Mouse (Mus musculus) hindbrain, embryonic 10.5 days (tissue): Measurements from ENCODE around the gene Man2a2. TPM values are rescaled to one million over a fixed set of nuclear protein-coding genes. Genes with fewer than 3 reads are reported as not detected.

Source experiments
- DNase-seq: peaks from one replicate; pipeline ENCODE4 v3.0.0-alpha.2; 2017; ENCODE audit warnings: low spot score
- H3K27ac ChIP-seq: fragments of 300-500 bp; sonication (generic); 2 replicates; pipeline ENCODE4 v1.5.1; 2016; ENCODE audit warnings: mild to moderate bottlenecking, moderate library complexity
- H3K27me3 ChIP-seq: fragments of 300-500 bp; sonication (generic); 2 replicates; pipeline ENCODE4 v1.6.1; 2016; ENCODE audit warnings: mild to moderate bottlenecking; ENCODE audit not compliant: poor library complexity, insufficient read depth, severe bottlenecking
- H3K36me3 ChIP-seq: fragments of 300-500 bp; sonication (generic); 2 replicates; pipeline ENCODE4 v1.6.1; 2016; ENCODE audit warnings: mild to moderate bottlenecking, moderate library complexity
- H3K4me1 ChIP-seq: fragments of 300-500 bp; sonication (generic); replicated peaks from 2 replicates; pipeline ENCODE4 v1.6.1; 2016; ENCODE audit warnings: mild to moderate bottlenecking
- H3K4me3 ChIP-seq: fragments of 300-500 bp; sonication (generic); 2 replicates; pipeline ENCODE4 v1.5.1; 2016; ENCODE audit warnings: mild to moderate bottlenecking, moderate library complexity
- H3K9me3 ChIP-seq: fragments of 300-500 bp; sonication (generic); 2 replicates; pipeline ENCODE4 v1.6.1; 2016; ENCODE audit warnings: mild to moderate bottlenecking, moderate library complexity
- WGBS: fragments of 180-500 bp; shearing (Covaris S2); methylation state at CpG from one replicate; pipeline ENCODE4 v1.1.7; 2016; 5-methylcytosine and 5-hydroxymethylcytosine counted together
- polyA plus RNA-seq: library from polyadenylated mRNA; unstranded; fragments of >200 nt; fragmentation: Nextera tagmentation; extraction: Ambion mirVana; gene quantifications from 2 replicates; pipeline ENCODE4 v1.2.1, GENCODE M21; 2016

Gene Man2a2
- polyA plus RNA-seq, 1 experiment from 2014 or later, result 17.7 TPM

GRCm38 (mm10) chr7:80357156-80357555, 14.0 kb downstream of the Man2a2 start:
- peak; percentile 40 for DNase-seq
- WGBS, result 27% methylated on average over 8 of the region's 8 CpGs
- no peak overlapping the region for H3K4me3 ChIP-seq
- H3K36me3 ChIP-seq, result peaks cover 93% of the 10 kb centered on the region
- H3K9me3 ChIP-seq, result no peaks in the 10 kb centered on the region
- peaks cover 21% of the 10 kb centered on the region for H3K4me1 ChIP-seq
- peak overlapping the region; percentile 68; the same call in 1 of the 2 replicates for H3K27ac ChIP-seq
- H3K27me3 ChIP-seq, result no peaks in the 10 kb centered on the region

GRCm38 (mm10) chr7:80356351-80356750, 14.8 kb downstream of the Man2a2 start:
- Histone ChIP-seq H3K27me3 (no peaks in the 10 kb centered on the region), H3K36me3 (peaks cover 91% of the 10 kb centered on the region), H3K4me1 (peaks cover 21% of the 10 kb centered on the region), H3K4me3 (no peak overlapping the region), H3K27ac (peak overlapping the region; percentile 68), H3K9me3 (no peaks in the 10 kb centered on the region)
- WGBS, result 92% methylated on average over 13 of the region's 13 CpGs
- DNase-seq, result no peak

- no peaks in the 10 kb centered on the region for H3K9me3 ChIP-seq
- peaks cover 20% of the 10 kb centered on the region for H3K4me1 ChIP-seq
- no peak overlapping the region for H3K4me3 ChIP-seq
- WGBS, result 94% methylated on average over 8 of the region's 8 CpGs
- DNase-seq, result no peak
- H3K36me3 ChIP-seq, result peaks cover 72% of the 10 kb centered on the region
- H3K27me3 ChIP-seq, result no peaks in the 10 kb centered on the region
- H3K27ac ChIP-seq, result no peak overlapping the region
These were observed 18.3 kb downstream of the Man2a2 start for GRCm38 (mm10) chr7:80352920-80353319.

- Histone ChIP-seq H3K36me3 (peaks cover 56% of the 10 kb centered on the region), H3K27ac (no peak overlapping the region), H3K27me3 (no peaks in the 10 kb centered on the region), H3K4me3 (no peak overlapping the region), H3K4me1 (peaks cover 6% of the 10 kb centered on the region; the same call in 1 of the 2 replicates), H3K9me3 (no peaks in the 10 kb centered on the region)
- DNase-seq, result no peak
- 78% methylated on average over 2 of the region's 2 CpGs for WGBS
These were observed 20.4 kb downstream of the Man2a2 start for GRCm38 (mm10) chr7:80350808-80351207.

GRCm38 (mm10) chr7:80347670-80348586, 23.2 kb downstream of the Man2a2 start:
- Histone ChIP-seq H3K4me3 (no peak overlapping the region), H3K36me3 (peaks cover 39% of the 10 kb centered on the region), H3K9me3 (peaks cover 3% of the 10 kb centered on the region), H3K27me3 (no peaks in the 10 kb centered on the region), H3K4me1 (peaks cover 16% of the 10 kb centered on the region), H3K27ac (no peak overlapping the region)
- 77% methylated on average over 13 of the region's 13 CpGs for WGBS
- DNase-seq, result no peak

- Histone ChIP-seq H3K9me3 (peaks cover 3% of the 10 kb centered on the region), H3K4me3 (no peak overlapping the region), H3K36me3 (peaks cover 28% of the 10 kb centered on the region), H3K4me1 (peaks cover 27% of the 10 kb centered on the region), H3K27me3 (peaks cover 5% of the 10 kb centered on the region), H3K27ac (no peak overlapping the region)
- WGBS, result 89% methylated on average over 5 of the region's 5 CpGs
- no peak for DNase-seq
These were observed 24.3 kb downstream of the Man2a2 start for GRCm38 (mm10) chr7:80346830-80347229.

- Histone ChIP-seq H3K36me3 (peaks cover 23% of the 10 kb centered on the region), H3K27ac (no peak overlapping the region), H3K9me3 (peaks cover 3% of the 10 kb centered on the region), H3K27me3 (peaks cover 11% of the 10 kb centered on the region), H3K4me3 (no peak overlapping the region), H3K4me1 (peaks cover 33% of the 10 kb centered on the region)
- 93% methylated on average over 9 of the region's 9 CpGs for WGBS
- no peak for DNase-seq
These were observed 25.0 kb downstream of the Man2a2 start for GRCm38 (mm10) chr7:80346173-80346572.

GRCm38 (mm10) chr7:80343270-80344018, 27.7 kb downstream of the Man2a2 start:
- 24% methylated on average over 19 of the region's 19 CpGs for WGBS
- Histone ChIP-seq H3K4me1 (peaks cover 52% of the 10 kb centered on the region), H3K27me3 (peaks cover 12% of the 10 kb centered on the region), H3K9me3 (peaks cover 3% of the 10 kb centered on the region), H3K27ac (peak overlapping the region; percentile 94), H3K4me3 (peak overlapping the region; percentile 72), H3K36me3 (peaks cover 9% of the 10 kb centered on the region; the same call in 1 of the 2 replicates)
- no peak for DNase-seq

GRCm38 (mm10) chr7:80342858-80343257, 28.3 kb downstream of the Man2a2 start, which contains the start of gene Hddc3:
TSS of gene Hddc3 (plus strand) at chr7:80343104.
- Histone ChIP-seq H3K27me3 (peaks cover 12% of the 10 kb centered on the region), H3K36me3 (peaks cover 9% of the 10 kb centered on the region), H3K9me3 (peaks cover 3% of the 10 kb centered on the region), H3K4me3 (peak within 1 kb of the TSS; percentile 72), H3K27ac (peak within 1 kb of the TSS; percentile 94), H3K4me1 (peaks cover 56% of the 10 kb centered on the region)
- DNase-seq, result peak; percentile 95
- 2% methylated on average over 25 of the region's 25 CpGs for WGBS

GRCm38 (mm10) chr7:80341793-80342192, 29.4 kb downstream of the Man2a2 start:
- Histone ChIP-seq H3K9me3 (peaks cover 3% of the 10 kb centered on the region), H3K4me3 (0 out of 2 replicates have a peak overlapping the region, but pooled peaks have one; percentile 16), H3K4me1 (peaks cover 53% of the 10 kb centered on the region), H3K27ac (peak overlapping the region; percentile 94), H3K27me3 (peaks cover 12% of the 10 kb centered on the region), H3K36me3 (peaks cover 20% of the 10 kb centered on the region)
- whole genome bisulfite sequencing, result 76% methylated on average over 7 of the region's 7 CpGs
- DNase-seq, result peak; percentile 17

- Histone ChIP-seq H3K27me3 (peaks cover 12% of the 10 kb centered on the region), H3K4me1 (peaks cover 53% of the 10 kb centered on the region), H3K27ac (peak within 1 kb of the TSS; percentile 94), H3K9me3 (peaks cover 3% of the 10 kb centered on the region), H3K36me3 (peaks cover 26% of the 10 kb centered on the region), H3K4me3 (peak within 1 kb of the TSS; percentile 77)
- WGBS, result 4% methylated on average over 11 of the region's 11 CpGs
- DNase-seq, result peak; percentile 79
These were observed 30.4 kb downstream of the Man2a2 start, which contains the start of gene Unc45a for GRCm38 (mm10) chr7:80340793-80341192. TSS of gene Unc45a (minus strand) at chr7:80341005.

GRCm38 (mm10) chr7:80339793-80340628, 31.2 kb downstream of the Man2a2 start:
- Histone ChIP-seq H3K4me3 (peak overlapping the region; percentile 77), H3K9me3 (no peaks in the 10 kb centered on the region), H3K27me3 (peaks cover 12% of the 10 kb centered on the region), H3K36me3 (peaks cover 28% of the 10 kb centered on the region), H3K27ac (peak overlapping the region; percentile 90), H3K4me1 (peaks cover 53% of the 10 kb centered on the region)
- under 1% methylated on average over 45 of the region's 45 CpGs for WGBS
- peak; percentile 98 for DNase-seq
